Mouse (Mus musculus) heart, adult 2 months (tissue): Measurements from ENCODE around the gene Lrrfip1. TPM values are rescaled to one million over a fixed set of nuclear protein-coding genes. Genes with fewer than 3 reads are reported as not detected.

Source experiments
- DNase-seq, 2 experiments: peaks; one replicate each; pipeline ENCODE4 v3.0.0; 2021
- H3K27ac ChIP-seq: fragments of 200-600 bp; 2 replicates; pipeline ENCODE4 v1.8.1; 2022
- H3K27me3 ChIP-seq: fragments of 200-500 bp; 2 replicates; pipeline ENCODE4 v1.6.1; 2012; ENCODE audit warnings: mild to moderate bottlenecking, low read length, inconsistent platforms, mixed read lengths; ENCODE audit not compliant: control insufficient read depth, insufficient read depth
- H3K36me3 ChIP-seq: fragments of 200-500 bp; 2 replicates; pipeline ENCODE4 v1.6.1; 2012; ENCODE audit warnings: low read length, inconsistent platforms; ENCODE audit not compliant: control insufficient read depth, insufficient read depth
- H3K4me1 ChIP-seq: fragments of 200-500 bp; 2 replicates; pipeline ENCODE4 v1.6.1; 2011; ENCODE audit warnings: low read length; ENCODE audit not compliant: control insufficient read depth, insufficient read depth
- H3K4me3 ChIP-seq: fragments of 200-600 bp; 2 replicates; pipeline ENCODE4 v1.8.1; 2022
- H3K79me2 ChIP-seq: fragments of 200-500 bp; replicated peaks from 2 replicates; pipeline ENCODE4 v1.6.1; 2012; ENCODE audit warnings: mild to moderate bottlenecking, inconsistent platforms, low read length, moderate library complexity, mixed read lengths; ENCODE audit not compliant: control insufficient read depth, insufficient read depth
- H3K9ac ChIP-seq: fragments of 200-500 bp; 2 replicates; pipeline ENCODE4 v1.6.1; 2012; ENCODE audit warnings: low read depth, mild to moderate bottlenecking, control low read depth, inconsistent platforms, low read length, mixed read lengths
- CTCF ChIP-seq: fragments of 200-600 bp; IDR thresholded peaks from 2 replicates; pipeline ENCODE4 v1.8.1; 2022; ENCODE audit warnings: antibody characterized with exemption, mild to moderate bottlenecking, moderate library complexity
- EP300 ChIP-seq: fragments of 200-500 bp; IDR thresholded peaks from 2 replicates; pipeline ENCODE4 v1.6.1; 2011; ENCODE audit warnings: low read depth, low read length, control low read depth; ENCODE audit not compliant: insufficient read depth
- POLR2A ChIP-seq: fragments of 200-500 bp; IDR thresholded peaks from 2 replicates; pipeline ENCODE4 v1.6.1; 2011; ENCODE audit warnings: mild to moderate bottlenecking, low read depth, low read length, control low read depth; ENCODE audit not compliant: insufficient read depth
- WGBS: fragments of 180-500 bp; shearing (Covaris S2); methylation state at CpG from one replicate; pipeline ENCODE4 v1.1.7; 2018; 5-methylcytosine and 5-hydroxymethylcytosine counted together
- intact Hi-C: fragments of 180-260 bp; cut with DNase I; formaldehyde crosslinking; loops from one replicate; pipeline ENCODE4 v1.15.1; 2025
- polyA plus RNA-seq: library from polyadenylated mRNA; depleted of rRNA; stranded (reverse); fragments of >200 nt; gene quantifications from 2 replicates; pipeline ENCODE4 v1.2.3, GENCODE M21; 2012
- total RNA-seq, 2 experiments: library from RNA; stranded (reverse); gene quantifications; 2 replicates each; pipeline ENCODE4 v1.2.3; 2021

Lrrfip1 gene
- total and polyA plus RNA-seq, 3 experiments = 32.9 to 75.5 (median 63.5) TPM

DNA sequence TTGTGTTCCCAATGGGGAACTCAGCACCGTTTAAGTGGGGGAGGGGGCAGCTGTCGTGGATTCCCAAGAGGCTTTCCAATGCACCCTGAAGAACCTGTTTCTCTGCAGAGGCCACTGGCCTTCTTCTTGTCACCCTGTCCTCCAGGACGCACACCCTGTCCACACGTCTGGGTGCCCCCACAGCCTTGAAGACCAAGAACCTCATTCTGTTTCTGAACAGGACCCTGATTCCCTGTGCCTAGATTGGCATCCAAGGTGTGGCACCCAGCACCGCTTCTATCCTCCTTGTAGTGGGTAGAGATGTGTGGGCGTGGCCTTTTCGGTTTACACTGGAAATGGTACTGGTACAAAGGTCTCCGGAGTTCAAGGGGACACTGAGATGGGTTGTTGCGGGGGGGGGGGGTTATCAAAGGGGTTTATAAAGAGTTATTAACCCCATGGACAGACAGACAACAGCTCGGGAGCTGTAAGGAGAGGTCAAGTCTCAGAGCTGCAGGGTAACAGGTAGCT, 28.6 kb upstream of the Lrrfip1 start:
- Histone ChIP-seq H3K36me3 (no peaks in the 10 kb centered on the region), H3K4me3 (no peak overlapping the region), H3K4me1 (peaks cover 6% of the 10 kb centered on the region), H3K27me3 (no peaks in the 10 kb centered on the region), H3K27ac (no peak overlapping the region), H3K9ac (no peak overlapping the region), H3K79me2 (no peaks in the 10 kb centered on the region)
- intact Hi-C loops = loop anchor here (5.0 kb wide), 2 partner anchors 207 to 267 kb away; partner anchors contain the start of gene Ramp1
- no peak for DNase-seq
- no peak for TF ChIP-seq CTCF
- no peak for TF ChIP-seq EP300
- TF ChIP-seq POLR2A = no peak
- 79% methylated on average over 10 of the region's 10 CpGs for WGBS

GRCm38 (mm10) chr1:90972911-90973573, 25.5 kb upstream of the Lrrfip1 start:
- H3K4me3 ChIP-seq = no peak overlapping the region
- no peaks in the 10 kb centered on the region for H3K36me3 ChIP-seq
- peaks cover 1% of the 10 kb centered on the region; the same call in 1 of the 2 replicates for H3K4me1 ChIP-seq
- intact Hi-C loops = loop anchor here (1.0 to 5.0 kb wide), 5 partner anchors 48 to 264 kb away; partner anchors contain the start of gene Ramp1
- no peaks in the 10 kb centered on the region for H3K79me2 ChIP-seq
- no peak overlapping the region for H3K9ac ChIP-seq
- peak; percentile 89 to 95 for DNase-seq
- no peak overlapping the region for H3K27ac ChIP-seq
- 18% methylated on average over 9 of the region's 9 CpGs for WGBS
- no peak for TF ChIP-seq POLR2A
- peak; percentile 85 for TF ChIP-seq EP300
- H3K27me3 ChIP-seq = no peaks in the 10 kb centered on the region

DNA sequence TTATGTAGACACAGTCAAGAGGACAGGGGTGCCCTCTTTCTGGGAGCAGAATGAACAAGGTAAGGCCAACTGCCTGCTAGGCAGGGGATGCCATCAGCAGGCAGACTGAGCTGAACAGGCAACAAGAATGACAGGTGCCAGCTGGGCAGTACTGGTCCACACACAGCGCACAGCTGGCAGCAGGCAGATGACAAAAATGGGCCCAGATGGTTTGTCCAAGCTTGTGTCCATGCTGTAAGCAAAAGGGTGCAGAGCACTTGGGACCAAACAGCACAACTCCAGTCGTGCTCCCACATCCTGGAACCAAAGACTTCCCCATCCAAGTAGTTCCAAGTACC, 25.0 kb upstream of the Lrrfip1 start:
- intact Hi-C loops = loop anchor here (1.0 to 5.0 kb wide), 5 partner anchors 47 to 264 kb away; partner anchors contain the start of gene Ramp1
- Histone ChIP-seq H3K4me3 (no peak overlapping the region), H3K4me1 (peaks cover 1% of the 10 kb centered on the region; the same call in 1 of the 2 replicates), H3K27ac (no peak overlapping the region), H3K27me3 (no peaks in the 10 kb centered on the region), H3K79me2 (no peaks in the 10 kb centered on the region), H3K9ac (no peak overlapping the region), H3K36me3 (no peaks in the 10 kb centered on the region)
- 83% methylated on average over 2 of the region's 2 CpGs for WGBS
- DNase-seq = no peak
- TF ChIP-seq POLR2A = no peak
- no peak for TF ChIP-seq CTCF
- no peak for TF ChIP-seq EP300

DNA sequence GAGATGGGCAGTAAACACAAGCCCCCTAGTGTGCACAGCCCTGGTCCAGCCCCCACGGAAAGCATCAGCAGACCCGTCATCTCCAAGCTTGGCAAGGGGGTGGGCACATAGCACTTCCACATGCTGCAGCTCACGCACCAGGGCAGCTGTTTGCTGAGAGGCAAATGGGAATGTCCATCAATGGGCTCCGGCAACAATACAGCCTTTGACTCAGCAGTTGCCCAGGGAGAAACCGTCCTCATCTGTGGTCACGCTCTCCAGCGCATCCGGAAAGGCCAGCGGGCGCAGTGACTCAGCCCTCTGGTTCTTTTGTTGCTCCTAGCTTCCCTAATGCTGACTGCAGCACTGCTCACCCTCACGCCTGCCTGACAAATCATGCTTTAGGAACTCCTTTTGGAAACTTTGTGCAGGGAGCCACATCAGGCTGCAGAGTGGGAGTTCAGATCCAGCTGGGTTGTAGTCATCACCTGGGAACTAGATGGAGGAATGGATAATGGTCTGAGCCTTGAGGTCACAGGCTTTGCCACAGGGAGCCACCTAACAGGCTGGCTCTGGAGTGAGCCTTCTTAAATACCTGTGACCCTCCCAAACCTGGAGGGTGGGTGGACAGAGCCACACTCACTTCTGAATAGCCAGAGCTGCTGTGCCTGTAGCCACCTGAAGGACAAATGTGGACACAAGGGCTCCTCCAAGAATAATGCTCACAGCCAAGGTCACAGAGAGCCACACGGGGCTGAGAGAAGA, 23.5 kb upstream of the Lrrfip1 start:
- Histone ChIP-seq H3K36me3 (no peaks in the 10 kb centered on the region), H3K27ac (no peak overlapping the region), H3K9ac (no peak overlapping the region), H3K4me1 (peaks cover 3% of the 10 kb centered on the region), H3K4me3 (no peak overlapping the region), H3K27me3 (no peaks in the 10 kb centered on the region), H3K79me2 (no peaks in the 10 kb centered on the region)
- 42% methylated on average over 12 of the region's 12 CpGs for WGBS
- intact Hi-C loops = loop anchor here (5.0 kb wide), 2 partner anchors 202 to 262 kb away; partner anchors contain the start of gene Ramp1
- TF ChIP-seq CTCF (no peak), POLR2A (no peak), EP300 (no peak)
- peak; percentile 42 to 71 for DNase-seq

DNA sequence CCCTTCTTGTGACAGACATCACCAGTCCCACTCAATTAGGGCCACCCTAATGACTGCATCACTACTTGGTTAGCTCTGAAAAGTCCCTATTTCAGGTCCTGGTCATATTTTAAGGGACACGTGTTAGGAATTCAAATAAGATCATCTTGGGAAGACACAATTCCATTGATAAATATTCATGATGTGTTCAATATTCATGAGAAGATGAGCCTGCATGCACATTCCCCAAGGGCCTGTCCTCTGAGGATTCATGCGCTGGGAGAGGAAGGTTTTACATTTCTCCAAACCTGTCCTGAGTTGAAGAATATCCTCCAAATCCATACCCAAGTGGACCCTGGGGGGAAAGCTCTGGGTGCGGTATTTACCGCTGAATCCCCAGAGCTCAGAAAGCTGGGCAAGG, 22.6 kb upstream of the Lrrfip1 start:
- no peak for TF ChIP-seq EP300
- no peak for TF ChIP-seq CTCF
- no peak for TF ChIP-seq POLR2A
- peaks cover 4% of the 10 kb centered on the region for H3K4me1 ChIP-seq
- H3K9ac ChIP-seq = no peak overlapping the region
- H3K27ac ChIP-seq = no peak overlapping the region
- no peak for DNase-seq
- WGBS = 94% methylated on average over 4 of the region's 4 CpGs
- no peak overlapping the region for H3K4me3 ChIP-seq
- intact Hi-C loops = no loop called here
- H3K36me3 ChIP-seq = peaks cover 2% of the 10 kb centered on the region; the same call in 1 of the 2 replicates
- no peaks in the 10 kb centered on the region for H3K79me2 ChIP-seq
- H3K27me3 ChIP-seq = no peaks in the 10 kb centered on the region
